Mouse (Mus musculus): ENCODE measurements around the gene Col6a4.

DNA sequence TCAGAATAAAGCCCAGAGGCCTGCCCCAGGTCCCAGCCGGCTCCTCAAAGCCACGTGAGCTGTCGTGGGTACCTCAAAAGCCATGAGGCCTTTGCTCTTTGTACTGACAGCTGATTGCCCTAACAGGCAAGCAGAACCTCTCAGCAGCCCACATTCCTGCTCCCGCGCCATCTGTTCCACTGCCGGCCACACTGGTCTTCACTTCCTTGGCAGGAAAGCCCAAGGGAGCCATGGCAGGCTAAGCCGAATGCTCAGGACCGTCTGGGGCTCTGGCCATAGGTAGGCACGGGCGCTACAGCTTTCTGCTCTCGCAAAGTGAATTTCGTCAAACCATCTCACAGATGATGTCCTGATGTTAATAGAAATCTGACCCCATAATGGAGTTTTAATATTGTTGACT, 45.4 kb upstream of the Col6a4 start:
- no peak for TF ChIP-seq MAX (IDR thresholded peaks at IDR 0.05; ENCODE audit: low read depth)
- no peak for TF ChIP-seq USF1 (IDR thresholded peaks at IDR 0.05; ENCODE audit: low read depth)
- TF ChIP-seq POLR2A (IDR thresholded peaks at IDR 0.05; ENCODE audit: insufficient read length, low read depth): no peak
- TF ChIP-seq CEBPB (IDR thresholded peaks at IDR 0.05; ENCODE audit: insufficient read depth, poor library complexity, severe bottlenecking): no peak
- no peak for TF ChIP-seq POLR2AphosphoS2 (IDR thresholded peaks at IDR 0.05; ENCODE audit: insufficient read length, low read depth)
